Mouse (Mus musculus) heart, adult 11 months (tissue): ENCODE data around the gene 2310007B03Rik.
"Not testable (repeated sequence)": the region's sequence is repeated elsewhere in the genome, so short reads cannot be mapped to it uniquely, and the experiment has no call there.

Source experiments
- DNase-seq: peaks from one replicate; pipeline ENCODE4 v3.0.0; 2022

2310007B03Rik gene

DNA sequence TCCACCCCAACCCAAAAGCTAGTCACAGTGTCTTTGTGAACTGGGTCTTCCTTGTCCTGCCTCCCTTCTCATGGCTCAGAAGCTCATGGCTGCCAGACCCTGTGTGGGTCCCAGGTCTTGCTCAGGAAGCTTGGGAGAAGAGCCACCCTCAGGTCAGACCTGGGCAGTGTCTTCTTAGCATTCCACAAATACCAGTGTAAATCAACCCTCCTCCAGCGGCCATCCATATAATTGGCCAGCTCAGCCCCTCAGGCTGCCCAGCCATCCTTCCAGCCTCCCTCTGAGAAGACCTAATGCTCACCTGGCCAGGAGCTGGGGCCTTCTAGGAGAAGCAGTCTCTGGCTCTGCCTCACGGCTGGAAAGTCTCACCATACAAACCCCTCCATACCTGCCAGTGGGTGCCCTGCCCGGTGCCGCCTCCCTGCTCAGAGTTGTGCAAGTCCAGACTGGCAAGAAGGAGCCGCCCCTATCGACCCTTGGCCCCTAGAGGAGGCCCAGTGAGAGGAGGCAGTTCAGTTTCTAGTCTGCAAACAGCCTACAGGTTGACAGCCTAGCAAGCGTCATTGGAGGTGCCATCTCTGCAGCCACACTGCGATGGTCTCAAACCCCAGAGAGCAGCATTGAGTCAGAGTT is at the start of gene 2310007B03Rik:
TSS of gene 2310007B03Rik (minus strand) at position 448 of the 633 bp plus-strand sequence.
- no peak for DNase-seq

DNA sequence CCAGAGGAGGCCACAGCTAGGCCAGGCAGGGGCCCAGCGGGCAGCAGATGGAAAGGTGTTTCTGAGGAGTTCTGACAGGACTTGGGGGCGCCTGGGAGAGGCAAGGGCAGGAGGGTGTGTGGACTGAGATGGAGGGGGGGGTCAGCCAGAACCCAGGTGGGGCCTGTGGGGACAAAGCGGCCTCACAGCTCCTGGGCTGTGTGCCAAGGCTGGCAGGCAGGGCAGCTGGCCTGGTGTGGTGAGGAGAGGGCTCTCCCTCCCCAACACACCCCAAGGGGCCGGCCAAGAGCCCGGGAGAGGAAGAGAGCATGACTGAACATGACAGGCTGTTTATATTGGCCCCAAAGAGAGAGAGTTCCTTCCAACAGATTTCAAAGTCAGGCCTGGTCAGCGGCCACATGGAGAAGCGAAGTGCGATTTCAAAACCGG is 49.5 kb upstream of the 2310007B03Rik start:
- peak; percentile 99 for DNase-seq

DNA sequence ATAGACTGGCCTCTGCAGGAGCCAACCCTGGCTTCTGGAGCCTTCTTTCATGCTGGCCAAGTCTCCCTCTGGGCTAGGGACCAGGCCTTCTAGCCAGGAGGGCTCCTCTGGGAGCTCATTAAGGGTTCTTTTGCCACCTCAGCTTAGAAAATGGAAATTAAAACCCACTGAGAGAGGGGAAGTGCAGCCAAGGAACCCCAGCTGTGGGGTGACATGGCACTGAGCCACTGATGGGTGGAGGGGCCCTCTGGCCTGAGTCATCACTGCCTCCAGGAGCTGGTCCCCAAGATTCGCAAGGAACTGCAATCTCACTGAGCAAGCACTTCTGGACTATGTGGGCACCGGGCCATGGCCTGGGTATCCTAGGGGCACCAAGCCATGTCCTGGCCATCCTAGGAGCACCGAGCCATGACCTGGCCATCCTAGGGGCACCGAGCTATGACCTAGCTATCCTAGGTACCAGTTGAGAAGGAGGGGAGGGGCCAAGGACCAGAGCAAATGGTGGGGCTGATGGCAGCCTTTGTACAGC is 46.9 kb upstream of the 2310007B03Rik start:
- peak; percentile 93 for DNase-seq

DNA sequence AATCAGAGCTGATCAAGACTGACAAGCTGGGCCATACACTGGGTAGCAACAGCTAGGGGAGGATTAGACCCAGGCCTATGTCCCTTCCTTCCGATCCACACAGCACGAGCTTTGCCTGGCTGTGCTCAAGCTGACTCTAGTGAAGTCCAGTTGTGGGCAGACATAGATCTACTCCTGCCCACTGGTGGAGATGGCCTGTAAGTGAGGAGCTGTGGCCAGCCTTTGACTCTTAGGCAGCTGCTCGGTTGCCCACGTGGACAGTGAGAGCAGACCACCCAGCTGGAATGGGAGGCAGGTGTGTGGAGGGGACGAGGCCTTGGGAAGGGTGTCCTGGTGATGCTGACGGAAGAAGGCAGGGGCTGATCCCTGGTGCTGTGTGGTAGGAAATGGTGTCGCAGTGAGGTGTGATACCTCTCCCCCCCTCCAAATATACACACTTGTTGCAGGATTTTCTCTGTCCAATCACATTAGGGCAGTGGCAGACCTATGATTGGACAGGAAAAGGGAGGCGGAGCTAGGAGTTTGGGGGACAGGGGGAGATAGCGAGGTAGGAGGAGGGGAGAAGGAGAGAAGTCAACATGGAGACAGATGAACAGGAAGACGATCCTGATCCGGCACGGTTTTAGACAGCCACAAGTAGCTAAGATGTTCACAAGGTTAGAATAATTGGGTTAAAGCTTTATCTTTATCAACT is 45.7 kb upstream of the 2310007B03Rik start:
- DNase-seq, result no peak

DNA sequence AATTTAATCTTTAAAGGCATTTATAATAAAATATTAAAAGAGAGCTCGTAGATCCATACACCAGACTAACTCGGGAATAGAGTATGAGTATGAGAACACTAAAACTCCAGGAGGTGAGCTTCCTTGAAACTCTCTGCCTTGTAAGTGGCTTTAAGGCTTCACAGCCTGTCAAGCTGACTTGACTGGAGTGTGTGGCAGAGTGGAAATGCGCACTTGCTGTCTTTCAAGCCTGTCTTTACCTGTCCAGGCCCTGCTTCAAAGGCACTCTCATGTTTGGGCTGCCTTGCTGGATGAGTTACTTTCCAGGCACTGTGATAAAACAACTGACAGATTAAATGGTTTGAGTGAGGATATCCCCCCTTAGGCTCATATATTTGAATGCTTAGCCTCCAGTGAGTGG is 37.2 kb upstream of the 2310007B03Rik start:
- DNase-seq, result no peak

DNA sequence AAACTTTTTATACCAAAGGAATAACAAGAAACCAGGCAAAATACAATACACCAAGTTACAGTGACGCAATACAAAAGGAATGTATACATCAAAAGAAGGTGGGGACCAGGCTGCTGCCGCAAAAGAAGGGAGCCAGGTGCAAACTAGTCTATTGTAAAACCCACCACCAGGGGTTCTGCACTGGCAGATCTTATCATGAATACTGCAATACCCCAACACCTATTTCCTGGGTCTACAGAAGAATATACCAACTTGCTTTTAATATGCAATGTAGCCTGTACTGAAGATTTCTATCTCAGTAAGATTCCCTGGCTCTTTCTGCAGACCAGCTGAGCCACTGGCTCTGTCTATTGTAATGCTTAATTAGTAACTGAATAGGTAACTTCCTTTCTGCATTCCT is 36.7 kb upstream of the 2310007B03Rik start:
- not testable (repeated sequence) for DNase-seq

DNA sequence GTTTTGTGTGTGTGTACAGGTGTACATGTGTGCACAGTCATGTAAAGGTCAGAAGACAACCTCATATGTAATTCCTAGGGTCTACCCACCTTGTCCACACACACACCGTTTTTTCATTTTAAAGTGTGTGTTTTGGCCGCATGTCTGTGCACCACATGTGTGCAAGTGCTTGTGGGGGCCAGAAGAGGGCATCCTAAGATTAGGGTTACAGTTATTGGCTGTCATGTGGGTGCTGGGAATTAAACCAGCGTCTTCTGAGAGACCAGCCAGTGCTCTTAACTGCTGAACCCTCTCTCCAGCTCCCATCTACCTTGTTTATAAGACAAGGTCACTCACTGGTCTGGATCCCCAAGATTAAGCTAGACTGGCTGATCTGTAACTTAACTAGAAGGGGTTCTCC is 34.2 kb upstream of the 2310007B03Rik start:
- no peak for DNase-seq

DNA sequence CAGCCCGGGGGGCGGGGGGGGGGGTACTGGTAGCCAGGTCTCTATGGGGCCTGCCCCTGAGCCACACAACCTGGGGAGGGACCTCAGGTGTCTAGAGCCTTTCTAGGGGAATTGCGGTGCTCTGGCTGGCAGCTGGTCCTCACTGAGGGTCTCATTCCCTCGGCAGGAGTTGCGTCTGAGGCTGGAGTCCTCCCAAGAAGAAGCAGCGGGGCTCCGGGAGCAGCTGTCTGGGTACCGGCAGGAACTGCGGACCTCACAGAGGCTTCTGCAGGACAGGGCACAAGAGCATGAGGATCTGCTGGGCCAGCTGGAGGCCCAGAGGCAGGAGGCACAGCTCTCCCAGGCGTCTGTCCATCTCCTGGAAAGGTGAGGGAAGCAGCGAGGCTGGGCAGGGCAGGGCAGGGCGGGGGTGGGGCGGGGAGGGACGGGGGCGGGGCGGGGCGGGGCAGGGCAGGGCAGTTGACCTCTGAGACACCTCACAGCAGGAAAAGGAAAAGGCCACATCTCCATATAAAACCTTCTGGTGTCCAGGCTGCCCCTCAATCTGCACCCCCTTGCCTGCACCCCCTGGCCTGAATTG is 30.1 kb upstream of the 2310007B03Rik start:
- no peak for DNase-seq

DNA sequence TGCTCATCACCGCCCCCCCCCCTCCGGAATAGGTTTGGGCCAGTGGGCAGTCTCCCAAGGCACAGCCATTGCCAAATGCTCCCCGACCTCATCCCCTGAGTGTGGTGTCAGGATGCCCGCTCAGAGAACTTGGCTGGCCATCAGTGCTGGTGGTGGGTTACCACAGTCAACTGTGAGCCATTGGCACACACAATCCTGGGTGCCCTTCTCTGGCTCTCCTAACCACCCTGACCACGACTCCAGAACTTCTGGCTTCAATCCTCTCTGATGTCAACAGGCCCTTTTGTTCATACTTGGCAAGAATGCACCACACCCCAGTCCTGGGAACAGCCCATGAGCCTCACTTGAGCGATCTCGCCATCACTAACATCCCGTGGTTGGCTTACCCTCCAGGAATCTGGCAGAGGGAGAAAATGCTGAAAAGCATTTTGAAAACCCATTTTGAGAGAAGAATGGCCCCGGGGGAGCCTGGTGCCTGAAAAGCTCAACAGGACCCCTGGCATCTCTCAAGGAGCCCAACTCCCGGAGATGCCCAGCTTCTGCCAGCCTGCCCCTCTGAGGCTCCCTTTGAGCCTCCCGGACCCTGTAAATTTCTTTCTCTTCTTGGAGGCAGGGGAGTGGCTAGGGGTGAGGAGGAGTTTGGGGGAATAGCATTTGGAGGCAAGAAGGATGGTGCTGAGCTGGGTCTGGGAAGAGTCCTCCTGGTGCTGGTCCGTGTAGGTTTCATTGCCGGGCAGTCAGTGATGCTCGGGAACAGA is 23.5 kb upstream of the 2310007B03Rik start:
- peak; percentile 93 for DNase-seq

DNA sequence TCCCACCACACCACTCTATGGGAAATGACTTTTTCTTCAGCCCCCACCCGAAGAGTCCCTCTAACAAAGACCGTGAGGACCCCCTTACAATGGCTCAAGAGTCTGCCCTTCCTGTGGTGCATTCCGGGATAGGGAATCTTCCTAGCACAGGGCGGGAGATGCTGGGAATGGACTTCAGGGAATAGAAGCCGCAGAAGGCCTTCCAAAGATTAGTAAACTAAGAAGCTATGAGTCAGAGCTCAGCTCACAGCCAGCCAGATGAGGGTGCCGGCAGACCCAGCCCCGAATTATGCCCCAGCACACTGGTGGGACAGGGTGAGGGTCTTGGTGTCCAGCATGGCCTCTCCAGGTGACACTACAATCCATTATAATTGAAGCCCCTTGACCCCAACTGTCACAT is 21.5 kb upstream of the 2310007B03Rik start:
- no peak for DNase-seq

DNA sequence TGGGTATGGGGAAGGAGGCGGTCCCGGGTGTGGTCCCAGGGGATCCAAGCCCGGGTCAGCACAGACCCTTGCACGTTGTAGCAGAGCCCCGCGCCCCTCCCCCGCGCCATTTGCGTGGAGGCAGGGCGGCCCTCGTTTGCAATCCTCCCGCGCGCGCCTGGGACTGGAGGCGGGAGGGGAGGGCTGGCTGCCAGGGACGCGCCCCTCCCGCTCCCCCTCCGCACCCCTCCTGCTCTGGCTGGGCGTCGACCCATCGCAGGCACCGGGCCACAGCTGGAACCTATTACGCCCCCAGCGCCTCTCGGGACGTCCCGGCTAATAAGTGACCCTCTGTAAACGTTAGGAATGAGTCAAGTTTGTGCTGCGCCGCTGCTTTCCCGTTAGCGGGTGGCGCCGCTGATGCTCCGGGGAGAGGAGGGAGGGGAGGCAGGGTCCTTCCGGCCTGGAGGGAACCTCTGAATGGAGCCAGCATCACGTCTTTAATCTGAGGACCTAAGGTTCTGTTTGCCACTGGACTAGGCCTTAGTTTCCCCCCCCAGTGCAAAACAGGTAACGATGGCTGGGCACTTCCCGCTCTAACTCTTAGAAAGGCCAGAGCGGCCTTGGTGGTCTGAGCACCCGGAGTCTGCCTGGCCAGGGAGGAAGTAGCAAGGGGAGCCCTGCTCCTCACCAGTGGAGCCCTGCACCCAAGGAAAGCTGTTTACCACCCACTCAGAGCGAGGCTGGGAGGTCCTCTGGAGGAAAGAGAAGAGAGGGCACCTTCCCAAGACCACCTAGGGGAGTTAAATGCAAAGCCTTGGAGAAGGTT is 16.0 kb upstream of the 2310007B03Rik start:
- DNase-seq, result peak; percentile 97

DNA sequence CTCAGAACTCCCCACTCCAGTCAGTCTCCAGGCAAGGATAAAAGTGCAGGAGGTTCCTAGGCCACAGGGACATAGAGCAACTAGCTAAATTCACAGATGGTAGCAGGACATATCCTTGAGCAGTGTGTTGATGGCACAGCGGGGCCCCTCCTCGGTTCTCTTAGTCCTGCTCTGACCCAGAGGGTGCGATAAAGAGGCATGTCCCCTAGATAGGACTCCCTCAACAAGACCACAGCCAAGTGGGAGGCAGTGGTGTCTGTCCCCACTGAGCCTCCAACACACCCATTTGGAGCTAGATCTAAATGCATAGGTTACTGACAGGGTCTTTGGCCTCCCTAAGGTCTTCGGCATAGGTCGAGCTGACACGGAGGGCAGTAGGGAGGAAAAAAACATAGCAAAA is 15.1 kb upstream of the 2310007B03Rik start:
- no peak for DNase-seq

DNA sequence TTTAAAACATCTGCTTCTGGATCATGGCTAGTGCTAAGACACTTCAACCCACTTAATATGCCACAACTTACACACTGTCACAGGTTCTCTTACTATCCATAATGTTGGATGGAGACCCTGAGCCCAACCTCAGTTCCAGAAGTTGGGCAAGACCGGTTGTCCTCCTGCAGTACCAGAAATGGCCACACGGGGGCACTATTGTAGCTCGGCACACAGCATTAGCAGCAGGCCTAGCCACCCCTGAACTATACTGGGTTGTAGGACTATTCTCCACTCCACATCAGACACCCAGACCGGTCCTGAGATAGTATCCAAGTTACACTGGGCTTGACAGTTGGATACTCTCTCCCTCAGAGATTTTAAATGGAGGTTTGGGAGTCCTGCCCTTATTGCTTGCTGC is 13.7 kb upstream of the 2310007B03Rik start:
- DNase-seq, result peak; percentile 94

DNA sequence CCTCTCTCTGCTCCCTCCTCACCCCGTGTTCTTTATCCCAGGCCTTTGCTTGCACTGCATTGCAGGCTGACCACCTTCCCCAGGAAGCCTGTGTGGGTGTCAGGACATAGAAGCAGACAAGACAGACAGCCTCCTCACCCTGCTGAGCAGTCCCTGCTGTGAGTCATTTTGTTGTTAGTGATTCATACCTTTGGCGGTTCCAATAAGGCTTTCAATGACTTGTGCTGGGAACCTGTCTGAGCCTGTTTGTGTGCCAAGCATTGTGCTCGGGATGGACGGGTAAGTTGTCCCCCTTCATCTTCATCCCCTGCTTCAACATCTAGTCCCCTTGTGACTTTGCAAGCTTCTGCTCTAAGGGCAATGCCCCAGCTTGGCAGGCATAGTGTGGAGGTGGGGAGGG is 12.9 kb upstream of the 2310007B03Rik start:
- no peak for DNase-seq

DNA sequence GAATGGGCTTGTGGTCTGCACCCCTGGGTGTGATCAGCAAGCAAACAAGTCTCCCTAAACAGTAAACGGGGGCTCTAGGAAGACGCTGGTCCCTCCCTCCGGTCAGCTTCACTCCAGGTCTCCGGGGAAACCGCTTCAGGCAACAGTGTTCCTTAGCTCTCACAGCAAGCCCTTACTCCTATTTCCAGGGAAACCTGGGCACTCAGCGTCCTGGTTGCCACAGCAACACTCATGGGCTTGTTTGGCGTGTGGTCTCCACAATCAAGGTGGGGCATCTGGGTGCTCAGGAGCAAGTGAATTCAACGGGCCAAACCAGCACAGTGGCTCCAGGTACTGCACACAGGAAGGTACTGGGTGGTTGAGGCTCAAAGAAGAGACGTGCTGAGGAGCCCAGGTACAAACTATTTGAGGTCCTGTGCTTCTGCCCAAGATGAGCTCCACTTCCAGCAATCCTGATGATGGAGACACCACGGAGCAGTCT is 7.6 kb upstream of the 2310007B03Rik start, which contains the start of gene Crocc2:
TSS of gene Crocc2 (plus strand) at position 431 of the 481 bp plus-strand sequence.
- DNase-seq, result no peak

DNA sequence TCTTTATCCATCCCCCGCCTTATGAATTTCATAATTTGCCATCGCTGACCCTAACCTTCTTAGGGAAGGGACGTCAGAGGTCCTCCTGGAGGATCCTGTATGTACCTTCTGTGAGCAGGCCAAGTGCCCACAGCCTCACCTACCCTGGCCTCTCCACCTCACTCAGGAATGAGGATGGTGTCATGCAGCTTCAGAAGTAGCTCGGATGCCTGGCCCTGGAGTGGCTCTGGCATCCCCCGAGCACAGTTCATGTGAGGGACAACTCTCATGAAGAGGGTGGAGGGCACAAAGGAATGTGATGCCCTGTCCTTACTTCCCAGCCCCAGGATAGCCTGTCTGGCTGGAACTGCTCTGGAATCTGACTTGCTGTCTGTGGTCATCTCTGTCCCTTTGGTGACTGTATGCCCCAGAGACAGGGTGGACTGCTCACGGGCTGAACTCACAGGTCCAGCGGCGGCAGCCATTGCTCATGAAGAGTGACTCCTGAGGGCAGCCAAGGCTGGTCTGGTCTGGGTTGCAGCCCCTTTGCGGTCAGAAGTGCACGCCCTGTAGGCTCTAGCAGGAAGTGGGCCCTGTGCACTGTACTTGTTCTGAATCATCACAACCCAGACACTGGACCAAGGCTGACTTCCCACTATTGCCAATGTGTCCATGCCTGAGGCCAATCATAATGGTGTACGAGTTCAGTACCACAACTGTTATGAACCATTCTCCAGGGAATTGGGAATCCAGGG is 5.8 kb upstream of the 2310007B03Rik start:
- no peak for DNase-seq

DNA sequence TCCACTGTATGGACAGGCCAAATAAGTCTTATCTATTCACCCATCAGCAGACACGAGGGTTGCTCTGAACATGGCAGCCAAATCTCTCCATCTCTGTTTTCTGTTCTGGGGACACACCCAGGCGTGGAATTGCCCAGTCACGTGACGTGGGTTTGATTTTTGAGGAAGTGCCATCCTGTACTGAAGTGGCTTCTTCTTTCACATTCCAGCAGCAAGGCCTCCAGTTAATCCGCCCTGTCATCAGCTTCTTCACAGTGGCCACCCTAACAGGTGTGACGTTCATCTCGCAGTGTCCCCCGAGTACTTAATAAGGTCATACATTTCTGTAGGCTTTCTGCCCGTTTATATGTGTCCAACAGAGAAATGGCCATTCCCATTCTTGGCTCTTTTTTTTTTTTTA is 4.7 kb upstream of the 2310007B03Rik start:
- DNase-seq, result no peak

DNA sequence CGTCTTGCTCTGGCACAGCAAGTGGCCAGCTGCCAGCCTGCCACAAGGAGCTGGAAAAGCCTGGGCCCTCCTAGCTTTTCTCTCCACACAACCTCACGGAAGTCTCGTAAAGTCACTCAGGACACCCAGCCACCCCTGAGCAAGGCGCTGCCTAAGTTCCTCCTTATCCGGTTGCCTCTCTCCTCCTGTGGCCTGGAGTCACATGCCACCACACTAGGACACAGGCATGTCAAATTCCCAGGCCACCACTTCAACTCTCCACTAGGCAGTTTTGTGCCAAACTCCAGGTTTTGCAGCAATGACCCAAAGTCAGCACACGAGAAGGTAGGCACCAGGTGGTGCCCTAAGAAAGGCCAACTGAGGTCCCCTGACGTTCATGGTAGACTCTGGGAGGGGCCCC is 1.8 kb upstream of the 2310007B03Rik start:
- no peak for DNase-seq

DNA sequence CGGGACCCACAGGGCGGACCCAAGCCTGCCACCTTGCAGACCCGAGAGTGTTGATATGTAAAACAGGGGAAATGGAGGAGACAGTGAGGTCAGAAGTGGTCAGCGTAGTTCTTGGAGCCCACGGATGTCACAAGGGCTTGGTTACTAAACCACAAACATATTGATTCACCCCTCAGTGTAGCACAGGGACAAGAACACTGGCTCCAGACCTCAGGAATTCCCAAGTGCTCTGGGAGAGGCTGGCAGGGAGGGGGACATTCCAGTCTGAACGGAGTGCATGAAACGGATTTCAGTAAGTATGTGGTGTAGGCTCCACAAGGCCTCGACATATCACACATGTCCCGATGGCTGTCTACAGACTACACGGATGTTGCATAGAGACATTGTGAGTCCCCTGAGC is 1.2 kb upstream of the 2310007B03Rik start:
- DNase-seq, result no peak

DNA sequence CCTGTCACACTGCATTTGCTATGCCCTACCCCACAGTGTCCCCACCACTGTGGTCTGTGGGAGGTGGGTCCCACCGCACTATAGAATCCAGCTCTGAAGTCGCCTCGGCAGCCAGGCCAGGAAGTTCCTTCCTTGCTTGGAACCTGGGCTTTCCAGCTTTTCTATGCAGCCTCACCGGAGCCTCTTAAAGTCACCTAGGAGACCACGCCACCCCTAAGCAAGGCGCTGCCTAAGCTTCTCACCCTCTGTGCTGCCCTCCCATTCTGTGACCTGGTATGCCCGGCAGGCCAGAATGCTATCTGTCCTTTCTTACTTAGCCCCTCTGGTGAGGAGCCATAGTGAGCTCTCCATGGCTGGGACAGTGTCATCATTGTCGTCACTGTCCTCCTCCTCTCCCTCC is 602 bp upstream of the 2310007B03Rik start:
- no peak for DNase-seq
